Mouse (Mus musculus) ovary, postnatal 10 days (tissue): ENCODE measurements around the gene Lmbr1.

Experiments
- DNase-seq: peaks from one replicate; pipeline ENCODE4 v3.0.0; 2022; ENCODE audit warnings: low spot score

Gene Lmbr1

GRCm38 (mm10) chr5:29253876-29254275, 124.3 kb downstream of the Lmbr1 start:
- DNase-seq, result no peak

DNA sequence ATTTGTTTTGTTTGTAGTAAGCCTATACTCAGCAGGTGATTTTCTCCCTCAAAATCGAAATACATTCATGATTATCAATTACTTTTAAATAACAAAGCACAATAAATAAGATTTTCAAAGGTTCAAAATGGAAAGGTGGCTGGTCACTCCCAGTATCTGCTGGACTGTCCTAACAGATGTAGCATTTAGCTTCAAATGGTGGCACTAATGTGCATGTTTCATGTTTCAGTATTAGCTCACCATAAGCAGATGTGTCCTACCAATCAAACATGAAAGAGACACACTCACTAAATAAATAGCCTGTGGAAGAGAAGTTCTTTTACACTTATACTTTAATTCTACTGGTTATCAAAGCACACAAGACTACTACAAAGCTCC, 126.7 kb downstream of the Lmbr1 start:
- DNase-seq, result no peak

GRCm38 (mm10) chr5:29250795-29251495, 127.2 kb downstream of the Lmbr1 start:
- DNase-seq, result no peak

GRCm38 (mm10) chr5:29244769-29245168, 133.4 kb downstream of the Lmbr1 start:
- no peak for DNase-seq

- DNase-seq, result no peak
These were observed 139.8 kb downstream of the Lmbr1 start for GRCm38 (mm10) chr5:29238379-29238778.

DNA sequence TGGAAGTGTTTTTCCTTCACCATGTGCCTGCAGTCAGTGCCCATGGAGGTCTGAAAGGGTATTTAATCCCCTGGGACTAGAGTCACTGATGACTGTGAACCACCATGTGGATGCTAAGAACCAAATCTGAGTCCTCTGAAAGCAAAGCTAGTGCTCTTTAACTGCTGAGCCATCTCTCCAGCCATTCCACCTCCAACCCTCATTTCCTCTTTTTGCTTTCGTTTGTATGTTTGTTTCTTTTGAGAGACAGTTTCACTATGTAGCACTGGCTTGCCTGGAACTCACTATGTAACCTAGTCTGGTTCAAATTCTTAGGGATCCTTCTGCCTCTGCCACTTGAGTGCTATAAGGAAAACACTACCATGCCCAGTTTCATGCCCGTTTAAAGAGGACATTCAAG, 147.7 kb downstream of the Lmbr1 start:
- DNase-seq, result no peak

GRCm38 (mm10) chr5:29224089-29224488, 154.1 kb downstream of the Lmbr1 start:
- DNase-seq, result no peak

GRCm38 (mm10) chr5:29217997-29218396, 160.2 kb downstream of the Lmbr1 start:
- DNase-seq, result no peak

- no peak for DNase-seq
These were observed 166.1 kb downstream of the Lmbr1 start for GRCm38 (mm10) chr5:29211980-29212555.

GRCm38 (mm10) chr5:29205690-29206089, 172.5 kb downstream of the Lmbr1 start:
- no peak for DNase-seq

- DNase-seq, result no peak
These were observed 178.3 kb downstream of the Lmbr1 start for GRCm38 (mm10) chr5:29199868-29200267.

- DNase-seq, result no peak
These were observed 179.2 kb downstream of the Lmbr1 start for GRCm38 (mm10) chr5:29198960-29199488.

- DNase-seq, result no peak
These were observed 181.0 kb downstream of the Lmbr1 start for GRCm38 (mm10) chr5:29197187-29197586.

- DNase-seq, result no peak
These were observed 181.9 kb downstream of the Lmbr1 start for GRCm38 (mm10) chr5:29196264-29196658.

DNA sequence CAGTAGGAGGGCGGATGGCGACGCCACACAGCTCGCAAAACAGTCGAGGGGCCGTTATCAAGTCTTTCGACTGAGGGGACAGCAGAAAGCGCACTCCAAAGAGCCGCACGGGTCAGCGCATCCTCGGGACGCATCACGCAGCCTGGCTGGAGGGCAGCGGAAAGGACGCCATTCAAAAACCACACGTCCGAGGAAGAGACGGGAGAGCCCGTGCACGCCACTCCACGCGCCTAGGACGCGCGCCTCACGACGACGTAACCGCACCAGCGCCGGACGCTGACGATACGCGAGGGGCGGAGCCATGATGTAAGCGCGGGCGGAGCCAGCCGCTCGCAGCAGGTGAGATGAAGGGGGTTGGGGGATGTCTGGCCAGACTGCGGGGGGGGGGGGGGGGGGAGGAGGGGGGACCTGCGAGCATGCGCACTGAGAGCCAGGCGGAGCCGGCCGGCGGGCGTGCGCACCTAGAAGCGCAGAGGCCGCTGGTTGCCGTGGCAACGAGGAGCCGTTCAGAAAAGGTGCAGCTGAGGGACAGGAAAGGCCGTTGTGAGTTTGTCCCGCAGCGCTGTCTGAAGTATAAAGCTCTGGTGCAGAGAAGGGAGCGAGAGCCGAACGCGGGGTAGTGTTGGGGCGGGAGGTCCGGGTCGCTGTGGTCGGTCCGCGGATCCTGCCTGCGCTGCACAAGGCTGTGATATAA, 182.5 kb downstream of the Lmbr1 start, which contains the start of gene Rnf32:
TSS of gene Rnf32 (plus strand) at position 423 of the 694 bp plus-strand sequence.
- peak; percentile 41 for DNase-seq

DNA sequence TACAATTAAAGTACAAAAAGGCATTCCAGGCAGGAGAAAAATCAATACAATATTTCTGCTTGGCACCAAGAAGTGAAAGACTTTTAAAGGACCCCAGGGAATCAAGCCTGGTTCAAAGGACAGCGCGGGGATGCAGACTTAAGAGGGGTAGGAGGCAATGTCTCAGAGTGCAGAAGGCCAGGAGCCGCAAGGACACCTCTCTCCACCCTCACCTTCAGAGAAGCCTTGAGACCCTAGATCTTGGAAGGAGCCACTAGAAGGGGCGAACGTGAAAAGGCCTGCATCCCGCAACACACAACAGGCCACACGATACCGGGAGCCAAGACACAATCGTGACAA, 183.0 kb downstream of the Lmbr1 start:
- peak; percentile 25 for DNase-seq

DNA sequence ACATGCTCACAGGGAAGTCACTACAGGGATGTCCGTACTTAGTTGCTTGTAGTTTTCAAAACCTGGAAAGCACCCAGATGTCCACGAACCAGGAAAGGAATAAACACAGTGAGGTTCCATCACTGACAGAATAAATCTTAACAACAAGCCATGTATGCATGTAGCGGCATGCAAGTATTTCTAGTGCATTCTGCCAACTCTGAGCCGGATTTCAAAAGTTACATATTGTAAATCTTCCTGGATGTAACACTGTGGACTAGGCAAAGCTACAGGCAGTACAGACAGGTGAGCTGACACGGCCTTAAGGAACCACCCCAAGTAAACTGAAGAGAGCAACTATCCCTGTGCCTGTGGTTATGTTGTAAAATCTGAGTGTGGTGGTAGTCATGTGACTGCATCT, 191.4 kb downstream of the Lmbr1 start:
- no peak for DNase-seq
